Mouse (Mus musculus): ENCODE measurements around the gene As3mt. TPM values are rescaled to one million over a fixed set of nuclear protein-coding genes. Genes with fewer than 3 reads are reported as not detected.

As3mt gene
- polyA plus RNA-seq, 1 experiment from 2014 or later, result 32.2 TPM

GRCm38 (mm10) chr19:46760375-46761160 is 53.3 kb downstream of the As3mt start:
- H3K9ac ChIP-seq, result peak overlapping the region; percentile 29; the same call in 1 of the 2 replicates
- ATAC-seq (ENCODE audit: low FRiP score, low read depth), result peak; percentile 78
- H3K36me3 ChIP-seq, result no peaks in the 10 kb centered on the region
- peaks cover 25% of the 10 kb centered on the region for H3K4me1 ChIP-seq
- H3K4me2 ChIP-seq (replicated peaks), result peak overlapping the region; percentile 97
- WGBS, result 21% methylated on average over 29 of the region's 29 CpGs
- no peaks in the 10 kb centered on the region; the same call in 1 of the 2 replicates for H3K27me3 ChIP-seq (replicated peaks)
- peak overlapping the region; percentile 76 for H3K4me3 ChIP-seq
- H3K9me3 ChIP-seq, result no peaks in the 10 kb centered on the region
- no peak overlapping the region for H3K27ac ChIP-seq

- Histone ChIP-seq H3K9me3 (no peaks in the 10 kb centered on the region), H3K4me1 (peaks cover 30% of the 10 kb centered on the region), H3K27me3 (replicated peaks) (no peaks in the 10 kb centered on the region; the same call in 1 of the 2 replicates), H3K4me2 (replicated peaks) (peak within 1 kb of the TSS; percentile 97), H3K27ac (peak within 1 kb of the TSS; percentile 77), H3K4me3 (peak within 1 kb of the TSS; percentile 76), H3K9ac (peak within 1 kb of the TSS; percentile 73), H3K36me3 (no peaks in the 10 kb centered on the region)
- under 1% methylated on average over 59 of the region's 59 CpGs for WGBS
- ATAC-seq (ENCODE audit: low FRiP score, low read depth), result peak; percentile 97
Observed at GRCm38 (mm10) chr19:46761247-46761946, 54.1 kb downstream of the As3mt start, which contains the start of gene Cnnm2. Cnnm2 (plus strand) TSS chr19:46761596.

GRCm38 (mm10) chr19:46761971-46762290 is 54.7 kb downstream of the As3mt start:
- H3K9ac ChIP-seq, result peak overlapping the region; percentile 73
- H3K27me3 ChIP-seq (replicated peaks), result no peaks in the 10 kb centered on the region; the same call in 1 of the 2 replicates
- H3K9me3 ChIP-seq, result no peaks in the 10 kb centered on the region
- peak overlapping the region; percentile 77 for H3K27ac ChIP-seq
- peak; percentile 10 for ATAC-seq (ENCODE audit: low FRiP score, low read depth)
- under 1% methylated on average over 36 of the region's 36 CpGs for WGBS
- peak overlapping the region; percentile 76 for H3K4me3 ChIP-seq
- peaks cover 32% of the 10 kb centered on the region for H3K4me1 ChIP-seq
- no peaks in the 10 kb centered on the region for H3K36me3 ChIP-seq
- peak overlapping the region; percentile 97 for H3K4me2 ChIP-seq (replicated peaks)

GRCm38 (mm10) chr19:46762291-46762991 is 55.2 kb downstream of the As3mt start:
- H3K4me2 ChIP-seq (replicated peaks), result peak overlapping the region; percentile 97
- H3K9me3 ChIP-seq, result no peaks in the 10 kb centered on the region
- ATAC-seq (ENCODE audit: low FRiP score, low read depth), result no peak
- peak overlapping the region; percentile 73 for H3K9ac ChIP-seq
- H3K4me3 ChIP-seq, result peak overlapping the region; percentile 76
- no peaks in the 10 kb centered on the region for H3K36me3 ChIP-seq
- H3K27me3 ChIP-seq (replicated peaks), result no peaks in the 10 kb centered on the region; the same call in 1 of the 2 replicates
- peak overlapping the region; percentile 77; the same call in 1 of the 2 replicates for H3K27ac ChIP-seq
- WGBS, result under 1% methylated on average over 50 of the region's 50 CpGs
- H3K4me1 ChIP-seq, result peaks cover 32% of the 10 kb centered on the region

GRCm38 (mm10) chr19:46762992-46763342 is 55.7 kb downstream of the As3mt start:
- ATAC-seq (ENCODE audit: low FRiP score, low read depth), result no peak
- WGBS, result 1% methylated on average over 19 of the region's 19 CpGs
- Histone ChIP-seq H3K27ac (no peak overlapping the region), H3K27me3 (replicated peaks) (no peaks in the 10 kb centered on the region; the same call in 1 of the 2 replicates), H3K4me2 (replicated peaks) (peak overlapping the region; percentile 97), H3K4me3 (peak overlapping the region; percentile 76), H3K9ac (peak overlapping the region; percentile 73), H3K9me3 (no peaks in the 10 kb centered on the region), H3K4me1 (peaks cover 32% of the 10 kb centered on the region), H3K36me3 (no peaks in the 10 kb centered on the region)

- Histone ChIP-seq H3K36me3 (no peaks in the 10 kb centered on the region), H3K27me3 (replicated peaks) (no peaks in the 10 kb centered on the region; the same call in 1 of the 2 replicates), H3K4me2 (replicated peaks) (peak overlapping the region; percentile 97), H3K4me3 (peak overlapping the region; percentile 76), H3K9me3 (no peaks in the 10 kb centered on the region), H3K9ac (no peak overlapping the region), H3K4me1 (peaks cover 32% of the 10 kb centered on the region), H3K27ac (no peak overlapping the region)
- no peak for ATAC-seq (ENCODE audit: low FRiP score, low read depth)
- whole genome bisulfite sequencing, result 4% methylated on average over 7 of the region's 7 CpGs
Observed at GRCm38 (mm10) chr19:46763356-46763755, 56.1 kb downstream of the As3mt start.

GRCm38 (mm10) chr19:46763932-46764762 is 56.9 kb downstream of the As3mt start:
- WGBS, result 56% methylated on average over 12 of the region's 12 CpGs

GRCm38 (mm10) chr19:46764763-46765117 is 57.5 kb downstream of the As3mt start:
- Histone ChIP-seq H3K27me3 (replicated peaks) (no peaks in the 10 kb centered on the region; the same call in 1 of the 2 replicates), H3K27ac (no peak overlapping the region), H3K36me3 (no peaks in the 10 kb centered on the region), H3K4me3 (no peak overlapping the region), H3K9me3 (no peaks in the 10 kb centered on the region), H3K4me2 (replicated peaks) (peak overlapping the region; percentile 97), H3K9ac (no peak overlapping the region), H3K4me1 (peaks cover 32% of the 10 kb centered on the region)
- 58% methylated on average over 9 of the region's 9 CpGs for WGBS
- ATAC-seq (ENCODE audit: low FRiP score, low read depth), result no peak

More at GRCm38 (mm10) chr19:46763932-46764762, 56.9 kb downstream of the As3mt start:
- H3K27me3 ChIP-seq (replicated peaks), result no peaks in the 10 kb centered on the region; the same call in 1 of the 2 replicates
- peak overlapping the region; percentile 97 for H3K4me2 ChIP-seq (replicated peaks)
- no peak overlapping the region for H3K27ac ChIP-seq
- H3K36me3 ChIP-seq, result no peaks in the 10 kb centered on the region
- H3K4me3 ChIP-seq, result no peak overlapping the region
- H3K4me1 ChIP-seq, result peaks cover 32% of the 10 kb centered on the region
- H3K9me3 ChIP-seq, result no peaks in the 10 kb centered on the region
- H3K9ac ChIP-seq, result no peak overlapping the region
- no peak for ATAC-seq (ENCODE audit: low FRiP score, low read depth)

GRCm38 (mm10) chr19:46766125-46766524 is 58.9 kb downstream of the As3mt start:
- Histone ChIP-seq H3K4me1 (peaks cover 32% of the 10 kb centered on the region), H3K4me3 (no peak overlapping the region)

GRCm38 (mm10) chr19:46769759-46770158 is 62.5 kb downstream of the As3mt start:
- no peaks in the 10 kb centered on the region for H3K36me3 ChIP-seq
- peaks cover 12% of the 10 kb centered on the region for H3K4me1 ChIP-seq
- H3K4me2 ChIP-seq (replicated peaks), result no peak overlapping the region
- H3K9ac ChIP-seq, result no peak overlapping the region
- 89% methylated on average over 11 of the region's 11 CpGs for WGBS
- H3K9me3 ChIP-seq, result no peaks in the 10 kb centered on the region
- H3K27ac ChIP-seq, result no peak overlapping the region
- H3K27me3 ChIP-seq (replicated peaks), result no peaks in the 10 kb centered on the region
- ATAC-seq (ENCODE audit: low FRiP score, low read depth), result no peak
- H3K4me3 ChIP-seq, result no peak overlapping the region

More at GRCm38 (mm10) chr19:46766125-46766524, 58.9 kb downstream of the As3mt start:
- peak overlapping the region; percentile 25; the same call in 1 of the 2 replicates for H3K4me2 ChIP-seq (replicated peaks)
- ATAC-seq (ENCODE audit: low FRiP score, low read depth), result no peak
- no peaks in the 10 kb centered on the region for H3K36me3 ChIP-seq
- H3K9me3 ChIP-seq, result no peaks in the 10 kb centered on the region
- H3K9ac ChIP-seq, result no peak overlapping the region
- H3K27me3 ChIP-seq (replicated peaks), result no peaks in the 10 kb centered on the region; the same call in 1 of the 2 replicates
- 71% methylated on average over 5 of the region's 5 CpGs for WGBS
- H3K27ac ChIP-seq, result no peak overlapping the region

- ATAC-seq (ENCODE audit: low FRiP score, low read depth), result no peak
- WGBS, result 87% methylated on average over 6 of the region's 6 CpGs
- Histone ChIP-seq H3K27ac (no peak overlapping the region), H3K9ac (no peak overlapping the region), H3K9me3 (no peaks in the 10 kb centered on the region), H3K4me2 (replicated peaks) (no peak overlapping the region), H3K36me3 (no peaks in the 10 kb centered on the region), H3K4me3 (no peak overlapping the region), H3K27me3 (replicated peaks) (no peaks in the 10 kb centered on the region), H3K4me1 (no peaks in the 10 kb centered on the region)
Observed at GRCm38 (mm10) chr19:46771801-46772200, 64.5 kb downstream of the As3mt start.
